Mouse (Mus musculus) E14TG2a.4 (cell line): Measurements from ENCODE around the gene Kdsr.

ENCODE experiments used
- CTCF ChIP-seq: conservative IDR thresholded peaks from 2 replicates; pipeline ENCODE4 v1.5.1; 2014; ENCODE audit warnings: low read length
- NANOG ChIP-seq: IDR thresholded peaks from 2 replicates; pipeline ENCODE4 v1.6.1; 2014; ENCODE audit warnings: borderline replicate concordance, low read length, mixed read lengths

- no peak for TF ChIP-seq CTCF
- no peak for TF ChIP-seq NANOG
Measured at GRCm38 (mm10) chr1:106703183-106703582, 56.3 kb downstream of the Kdsr start.
